Mouse (Mus musculus): ENCODE measurements around the gene Gm44805.

Gm44805 gene

GRCm38 (mm10) chr7:19628536-19629360, 52.5 kb downstream of the Gm44805 start:
- peak; percentile 82 to 84 for DNase-seq (ENCODE audit: low spot score in 2 of 2)

- no peak for DNase-seq (ENCODE audit: low spot score in 2 of 2)
Observed at GRCm38 (mm10) chr7:19628192-19628535, 53.1 kb downstream of the Gm44805 start.

- DNase-seq (ENCODE audit: low spot score in 2 of 2) = no peak
Observed at GRCm38 (mm10) chr7:19627721-19628120, 53.5 kb downstream of the Gm44805 start.

- DNase-seq (ENCODE audit: low spot score in 2 of 2) = no peak
Observed at GRCm38 (mm10) chr7:19623433-19623832, 57.8 kb downstream of the Gm44805 start.

DNA sequence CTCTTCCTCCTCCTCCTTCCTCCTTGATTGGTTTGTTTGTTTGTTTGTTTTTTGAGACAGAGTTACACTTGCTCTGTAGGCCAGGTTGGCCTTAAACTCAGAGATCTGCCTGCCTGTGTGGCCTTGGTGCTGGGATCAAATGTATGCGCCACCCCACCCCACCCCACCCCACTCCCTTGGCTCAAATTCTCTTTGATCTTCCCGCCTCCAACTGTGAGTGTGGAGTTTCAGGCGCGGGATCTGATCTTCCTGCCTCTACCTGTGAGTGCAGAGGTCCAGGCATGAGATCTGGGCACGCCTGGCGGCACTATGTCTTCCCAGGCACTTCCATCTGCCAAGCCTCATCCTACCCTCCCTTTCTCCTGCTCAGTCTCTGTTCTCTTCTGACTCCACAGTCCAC, 59.0 kb downstream of the Gm44805 start:
- DNase-seq (ENCODE audit: low spot score in 2 of 2) = no peak
